Mouse (Mus musculus) heart, postnatal 0 days (tissue): ENCODE measurements around the gene Prmt3. TPM values are rescaled to one million over a fixed set of nuclear protein-coding genes. Genes with fewer than 3 reads are reported as not detected.

Experiments used
- ATAC-seq: fragments of 200-750 bp; cut with Nextera tagmentation; 2 replicates; pipeline ENCODE4 v1.8.0; 2017; ENCODE audit warnings: low read depth, moderate number of reproducible peaks, moderate library complexity; ENCODE audit not compliant: insufficient read depth
- DNase-seq: peaks from one replicate; pipeline ENCODE4 v3.0.0-alpha.2; 2016; ENCODE audit warnings: low spot score
- H3K27ac ChIP-seq: fragments of 300-500 bp; sonication (generic); 2 replicates; pipeline ENCODE4 v1.5.1; 2014; ENCODE audit warnings: low read depth, mild to moderate bottlenecking
- H3K27me3 ChIP-seq: fragments of 300-500 bp; sonication (generic); 2 replicates; pipeline ENCODE4 v1.6.1; 2014; ENCODE audit warnings: low read length, mixed read lengths; ENCODE audit not compliant: control insufficient read depth, insufficient read depth
- H3K36me3 ChIP-seq: fragments of 300-500 bp; sonication (generic); replicated peaks from 2 replicates; pipeline ENCODE4 v1.6.1; 2014; ENCODE audit warnings: low read length, mixed read lengths; ENCODE audit not compliant: control insufficient read depth, insufficient read depth
- H3K4me1 ChIP-seq: fragments of 300-500 bp; sonication (generic); 2 replicates; pipeline ENCODE4 v1.6.1; 2014; ENCODE audit warnings: antibody characterized with exemption; ENCODE audit not compliant: control insufficient read depth, insufficient read depth
- H3K4me2 ChIP-seq: fragments of 300-500 bp; sonication (generic); 2 replicates; pipeline ENCODE4 v1.6.1; 2014; ENCODE audit warnings: low read depth, mild to moderate bottlenecking, low read length, moderate library complexity
- H3K4me3 ChIP-seq: fragments of 300-500 bp; sonication (generic); 2 replicates; pipeline ENCODE4 v1.5.1; 2014; ENCODE audit warnings: low read depth, low read length
- H3K9ac ChIP-seq: fragments of 300-500 bp; sonication (generic); replicated peaks from 2 replicates; pipeline ENCODE4 v1.6.1; 2014; ENCODE audit warnings: low read depth, low read length, mixed read lengths
- H3K9me3 ChIP-seq: fragments of 300-500 bp; sonication (generic); replicated peaks from 2 replicates; pipeline ENCODE4 v1.6.1; 2016; ENCODE audit warnings: low read length; ENCODE audit not compliant: control insufficient read depth
- CTCF ChIP-seq: IDR thresholded peaks from 2 replicates; pipeline ENCODE4 v1.5.1; 2016; ENCODE audit warnings: antibody characterized with exemption, control low read depth, low read depth
- EP300 ChIP-seq: IDR thresholded peaks from 2 replicates; pipeline ENCODE4 v1.6.1; 2016; ENCODE audit warnings: antibody characterized with exemption, low read depth
- WGBS: fragments of 180-500 bp; shearing (Covaris S2); extraction: QIAGEN DNeasy Blood & Tissue Kit; methylation state at CpG from one replicate; pipeline ENCODE4 v1.1.7; 2014; 5-methylcytosine and 5-hydroxymethylcytosine counted together
- polyA plus RNA-seq: library from polyadenylated mRNA; unstranded; fragments of >200 nt; fragmentation: Nextera tagmentation; extraction: Ambion mirVana; gene quantifications from 2 replicates; pipeline ENCODE4 v1.2.1, GENCODE M21; 2015
- total RNA-seq: library from RNA; depleted of rRNA; stranded (reverse); fragments of >200 nt; gene quantifications from 2 replicates; pipeline ENCODE4 v1.2.3, GENCODE M21; 2014; ENCODE audit warnings: low replicate concordance

Gene Prmt3
- total and polyA plus RNA-seq, 2 experiments from 2014 or later, result 27.1 to 34.7 TPM

GRCm38 (mm10) chr7:49764011-49764716, 14.0 kb upstream of the Prmt3 start:
- H3K36me3 ChIP-seq, result no peaks in the 10 kb centered on the region
- no peaks in the 10 kb centered on the region for H3K27me3 ChIP-seq
- DNase-seq (no peak), ATAC-seq (no peak)
- H3K27ac ChIP-seq, result no peak overlapping the region
- no peak overlapping the region for H3K9ac ChIP-seq
- WGBS, result 53% methylated on average over 10 of the region's 10 CpGs
- H3K9me3 ChIP-seq, result no peaks in the 10 kb centered on the region
- H3K4me3 ChIP-seq, result no peak overlapping the region
- peaks cover 17% of the 10 kb centered on the region; the same call in 1 of the 2 replicates for H3K4me1 ChIP-seq
- TF ChIP-seq CTCF (no peak), EP300 (no peak)
- H3K4me2 ChIP-seq, result no peak overlapping the region

GRCm38 (mm10) chr7:49766166-49766565, 12.0 kb upstream of the Prmt3 start:
- WGBS, result 42% methylated on average over 7 of the region's 7 CpGs

GRCm38 (mm10) chr7:49768509-49768908, 9.6 kb upstream of the Prmt3 start:
- H3K9ac ChIP-seq, result no peak overlapping the region
- ATAC-seq (no peak), DNase-seq (no peak)
- TF ChIP-seq CTCF, result no peak
- H3K36me3 ChIP-seq, result no peaks in the 10 kb centered on the region
- 66% methylated on average over 9 of the region's 9 CpGs for WGBS
- peaks cover 17% of the 10 kb centered on the region; the same call in 1 of the 2 replicates for H3K4me1 ChIP-seq
- no peak overlapping the region for H3K4me2 ChIP-seq
- no peak overlapping the region for H3K4me3 ChIP-seq
- no peaks in the 10 kb centered on the region for H3K27me3 ChIP-seq
- no peaks in the 10 kb centered on the region for H3K9me3 ChIP-seq
- H3K27ac ChIP-seq, result no peak overlapping the region

More at GRCm38 (mm10) chr7:49766166-49766565, 12.0 kb upstream of the Prmt3 start:
- TF ChIP-seq CTCF (no peak), EP300 (no peak)
- ATAC-seq (peak; percentile 75), DNase-seq (peak; percentile 69)
- Histone ChIP-seq H3K4me2 (no peak overlapping the region), H3K27me3 (no peaks in the 10 kb centered on the region), H3K9ac (no peak overlapping the region), H3K9me3 (no peaks in the 10 kb centered on the region), H3K4me3 (no peak overlapping the region), H3K36me3 (no peaks in the 10 kb centered on the region), H3K4me1 (peaks cover 17% of the 10 kb centered on the region; the same call in 1 of the 2 replicates), H3K27ac (peak overlapping the region; percentile 55)

- no peaks in the 10 kb centered on the region for H3K36me3 ChIP-seq
- TF ChIP-seq EP300 (no peak), CTCF (no peak)
- H3K9ac ChIP-seq, result no peak overlapping the region
- no peak overlapping the region for H3K27ac ChIP-seq
- no peak overlapping the region for H3K4me2 ChIP-seq
- no peaks in the 10 kb centered on the region for H3K27me3 ChIP-seq
- H3K9me3 ChIP-seq, result no peaks in the 10 kb centered on the region
- peaks cover 10% of the 10 kb centered on the region; the same call in 1 of the 2 replicates for H3K4me1 ChIP-seq
- WGBS, result 89% methylated on average over 2 of the region's 2 CpGs
- no peak for ATAC-seq
- DNase-seq, result no peak
- no peak overlapping the region for H3K4me3 ChIP-seq
Measured at GRCm38 (mm10) chr7:49774396-49774795, 3.8 kb upstream of the Prmt3 start.

- H3K27me3 ChIP-seq, result no peaks in the 10 kb centered on the region
- ATAC-seq, result no peak
- peak overlapping the region; percentile 10; the same call in 1 of the 2 replicates for H3K4me2 ChIP-seq
- DNase-seq, result no peak
- peaks cover 19% of the 10 kb centered on the region for H3K36me3 ChIP-seq
- H3K27ac ChIP-seq, result no peak overlapping the region
- H3K9me3 ChIP-seq, result no peaks in the 10 kb centered on the region
- no peak overlapping the region for H3K9ac ChIP-seq
- peaks cover 13% of the 10 kb centered on the region for H3K4me1 ChIP-seq
- TF ChIP-seq CTCF (no peak), EP300 (no peak)
- H3K4me3 ChIP-seq, result no peak overlapping the region
- 37% methylated on average over 3 of the region's 3 CpGs for WGBS
Measured at GRCm38 (mm10) chr7:49777585-49777984, 561 bp upstream of the Prmt3 start.
